Mouse (Mus musculus): ENCODE data around the gene Sgip1. TPM values are rescaled to one million over a fixed set of nuclear protein-coding genes. Genes with fewer than 3 reads are reported as not detected.
A peak's percentile ranks its signal among the peaks of the same experiment; 100 is the strongest.

Gene Sgip1
- polyA plus RNA-seq, 1 experiment: 71.8 TPM

DNA sequence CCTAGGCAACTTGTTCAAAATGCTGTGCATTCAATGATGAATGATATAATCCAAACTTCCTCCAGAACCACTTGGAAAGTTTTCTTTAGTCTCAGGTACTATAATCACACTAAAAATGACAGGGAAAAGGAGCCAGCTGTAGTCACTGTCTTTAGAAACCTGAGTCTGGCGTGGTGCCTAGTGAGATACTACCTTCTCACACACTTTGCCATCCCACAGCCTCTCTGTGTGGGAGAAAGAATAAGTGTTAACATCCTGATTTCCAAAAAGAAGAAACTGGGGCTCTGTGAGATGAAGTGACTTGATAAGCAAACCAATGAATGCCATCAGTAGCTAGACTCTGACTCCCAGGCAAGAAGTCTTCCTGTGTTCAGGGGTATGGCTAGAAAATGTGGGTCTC lies 28.0 kb downstream of the Sgip1 start:
- Histone ChIP-seq H3K27ac (ENCODE audit: insufficient read depth, low read length) (no peak overlapping the region), H3K27me3 (ENCODE audit: control insufficient read depth, insufficient read depth, low read length) (no peaks in the 10 kb centered on the region), H3K4me3 (replicated peaks; ENCODE audit: insufficient read depth, low read depth, low read length) (no peak overlapping the region), H3K4me1 (ENCODE audit: control insufficient read depth, insufficient read depth, low read length) (peaks cover 13% of the 10 kb centered on the region)
- TF ChIP-seq CTCF (IDR thresholded peaks at IDR 0.05; ENCODE audit: borderline replicate concordance, insufficient read depth, low read depth, low read length) (no peak), POLR2A (IDR thresholded peaks at IDR 0.05; ENCODE audit: borderline replicate concordance, insufficient read depth, low read length) (no peak)
- 80% methylated on average over 1 of the region's 1 CpGs for WGBS
- DNase-seq: no peak

DNA sequence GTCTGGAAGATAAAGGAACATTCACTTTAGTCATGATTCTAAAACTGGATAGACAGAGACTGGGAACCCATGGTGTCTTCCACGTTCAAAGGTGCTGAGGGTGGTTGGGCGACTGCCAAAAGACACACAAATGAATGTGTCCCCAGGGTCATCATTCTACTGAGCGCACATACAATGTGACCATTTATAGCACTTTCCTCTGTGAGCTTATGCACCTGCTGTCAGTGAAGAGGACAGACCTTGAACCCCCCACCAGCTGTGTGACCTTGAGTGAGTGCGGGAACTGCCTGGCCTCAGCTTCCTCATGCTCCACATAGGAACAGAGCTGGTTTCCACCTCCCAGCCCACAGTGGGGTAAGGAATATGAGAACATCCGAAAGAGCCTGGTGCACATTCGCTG lies 28.8 kb downstream of the Sgip1 start:
- Histone ChIP-seq H3K27me3 (ENCODE audit: control insufficient read depth, insufficient read depth, low read length) (no peaks in the 10 kb centered on the region), H3K4me3 (replicated peaks; ENCODE audit: insufficient read depth, low read depth, low read length) (no peak overlapping the region), H3K27ac (ENCODE audit: insufficient read depth, low read length) (no peak overlapping the region), H3K4me1 (ENCODE audit: control insufficient read depth, insufficient read depth, low read length) (peaks cover 22% of the 10 kb centered on the region)
- no peak for DNase-seq
- TF ChIP-seq POLR2A (IDR thresholded peaks at IDR 0.05; ENCODE audit: borderline replicate concordance, insufficient read depth, low read length) (no peak), CTCF (IDR thresholded peaks at IDR 0.05; ENCODE audit: borderline replicate concordance, insufficient read depth, low read depth, low read length) (no peak)
- WGBS: 68% methylated on average over 6 of the region's 6 CpGs

DNA sequence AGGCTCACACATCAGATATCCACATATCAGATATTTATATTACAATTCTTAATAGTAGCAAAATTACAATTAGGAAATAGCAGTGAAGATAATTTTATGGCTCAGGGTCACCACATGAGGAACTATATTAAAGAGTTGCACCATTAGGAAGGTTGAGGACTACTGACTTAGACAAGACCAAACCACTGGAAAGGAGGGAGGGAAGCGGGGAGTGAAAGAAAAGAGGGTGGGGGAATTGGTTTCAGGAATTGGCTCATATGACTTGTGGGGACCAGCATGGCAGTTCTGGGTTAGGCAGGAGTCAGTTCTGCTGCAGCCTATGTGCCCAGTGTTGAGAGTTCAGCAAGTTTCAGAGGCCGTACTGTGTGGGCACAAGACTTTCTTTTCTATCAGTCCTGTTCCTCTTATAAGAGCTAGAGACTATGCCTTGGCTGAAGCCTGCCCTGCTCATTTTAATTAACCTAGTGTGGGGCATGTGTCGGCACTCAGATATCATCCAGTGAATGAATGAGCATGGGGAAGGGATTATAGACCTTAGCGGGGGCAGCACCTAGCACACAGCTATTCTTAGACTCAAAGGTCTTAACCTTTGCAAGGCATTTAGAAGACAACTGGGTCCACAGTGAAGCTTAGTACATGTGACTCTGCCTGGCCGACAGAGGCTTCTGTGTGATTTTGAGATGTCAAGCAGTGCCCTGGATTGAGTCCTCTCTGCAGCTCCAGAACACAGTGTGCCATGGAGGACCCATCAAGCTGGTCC lies 30.7 kb downstream of the Sgip1 start:
- TF ChIP-seq CTCF (IDR thresholded peaks at IDR 0.05; ENCODE audit: borderline replicate concordance, insufficient read depth, low read depth, low read length) (no peak), POLR2A (IDR thresholded peaks at IDR 0.05; ENCODE audit: borderline replicate concordance, insufficient read depth, low read length) (no peak)
- H3K4me1 ChIP-seq (ENCODE audit: control insufficient read depth, insufficient read depth, low read length): peaks cover 36% of the 10 kb centered on the region
- WGBS: 62% methylated on average over 5 of the region's 5 CpGs
- no peaks in the 10 kb centered on the region for H3K27me3 ChIP-seq (ENCODE audit: control insufficient read depth, insufficient read depth, low read length)
- H3K4me3 ChIP-seq (replicated peaks; ENCODE audit: insufficient read depth, low read depth, low read length): no peak overlapping the region
- H3K27ac ChIP-seq (ENCODE audit: insufficient read depth, low read length): no peak overlapping the region
- no peak for DNase-seq

DNA sequence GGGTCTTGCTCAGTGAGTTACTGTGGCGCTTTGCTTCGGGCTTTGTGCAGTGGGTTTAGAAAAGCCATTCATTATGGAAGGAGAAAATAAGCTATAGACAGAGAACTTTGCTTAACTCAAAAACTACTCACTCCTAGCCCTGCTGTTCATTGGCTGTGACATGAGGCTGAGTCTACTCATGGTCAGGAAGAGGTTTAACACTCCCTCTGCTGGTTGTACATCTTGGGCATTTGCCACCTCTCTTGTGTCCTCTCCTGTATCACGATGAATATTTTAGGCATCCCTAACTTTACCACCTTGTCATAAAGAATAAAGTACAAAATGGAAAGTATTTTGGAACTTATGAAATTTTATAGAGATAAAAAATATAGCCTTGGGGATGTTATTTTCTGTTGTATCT lies 32.1 kb downstream of the Sgip1 start:
- WGBS: 77% methylated on average over 3 of the region's 3 CpGs
- no peak for TF ChIP-seq POLR2A (IDR thresholded peaks at IDR 0.05; ENCODE audit: borderline replicate concordance, insufficient read depth, low read length)
- no peak for TF ChIP-seq CTCF (IDR thresholded peaks at IDR 0.05; ENCODE audit: borderline replicate concordance, insufficient read depth, low read depth, low read length)

DNA sequence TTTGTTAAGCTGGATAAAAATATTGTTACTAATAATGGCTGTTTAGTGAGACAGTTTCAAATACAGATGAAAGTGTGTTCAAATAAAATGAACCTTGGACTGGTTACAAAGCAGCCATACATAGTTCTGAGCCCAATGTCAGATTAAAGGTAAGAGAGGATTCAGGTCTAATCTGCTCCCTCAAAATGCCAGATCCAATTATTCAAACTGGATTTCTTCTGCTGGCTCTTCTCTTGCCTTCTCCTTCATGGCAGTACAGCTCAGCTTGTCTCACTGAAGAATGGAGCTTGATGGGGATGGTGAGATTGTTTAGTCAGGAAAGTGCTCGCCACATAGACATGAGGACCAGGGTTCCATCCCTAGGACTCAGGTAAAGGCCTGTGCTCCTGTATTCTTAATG lies 32.7 kb downstream of the Sgip1 start:
- TF ChIP-seq POLR2A (IDR thresholded peaks at IDR 0.05; ENCODE audit: borderline replicate concordance, insufficient read depth, low read length): no peak
- no peak for TF ChIP-seq CTCF (IDR thresholded peaks at IDR 0.05; ENCODE audit: borderline replicate concordance, insufficient read depth, low read depth, low read length)
- Histone ChIP-seq H3K4me3 (replicated peaks; ENCODE audit: insufficient read depth, low read depth, low read length) (no peak overlapping the region), H3K27ac (ENCODE audit: insufficient read depth, low read length) (no peak overlapping the region), H3K4me1 (ENCODE audit: control insufficient read depth, insufficient read depth, low read length) (peaks cover 42% of the 10 kb centered on the region), H3K27me3 (ENCODE audit: control insufficient read depth, insufficient read depth, low read length) (no peaks in the 10 kb centered on the region)
- DNase-seq: no peak
- WGBS: 91% methylated on average over 1 of the region's 1 CpGs

More for the DNA sequence above, 32.1 kb downstream of the Sgip1 start:
- DNase-seq: no peak
- no peaks in the 10 kb centered on the region for H3K27me3 ChIP-seq (ENCODE audit: control insufficient read depth, insufficient read depth, low read length)
- peaks cover 39% of the 10 kb centered on the region for H3K4me1 ChIP-seq (ENCODE audit: control insufficient read depth, insufficient read depth, low read length)
- H3K4me3 ChIP-seq (replicated peaks; ENCODE audit: insufficient read depth, low read depth, low read length): no peak overlapping the region
- no peak overlapping the region for H3K27ac ChIP-seq (ENCODE audit: insufficient read depth, low read length)

DNA sequence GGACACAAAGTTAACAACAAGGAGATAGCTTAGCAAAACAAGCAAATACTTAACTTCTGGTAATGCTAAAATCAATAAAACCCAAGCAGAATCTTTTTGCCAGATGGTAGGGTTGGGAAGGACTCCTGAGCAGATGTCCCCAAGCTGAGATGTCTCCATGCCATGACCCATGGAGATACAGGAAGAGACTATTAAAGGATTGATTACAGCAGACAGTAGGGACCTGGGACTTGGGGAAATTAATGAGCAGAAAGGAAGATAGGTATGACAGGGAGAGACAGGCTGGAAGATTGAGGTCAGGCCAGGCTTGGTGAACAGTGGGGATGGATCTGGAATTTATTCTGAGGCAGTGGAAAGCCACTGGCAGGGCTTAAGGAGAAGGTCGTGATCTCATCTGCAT lies 33.5 kb downstream of the Sgip1 start:
- WGBS: 8% methylated on average over 1 of the region's 1 CpGs
- peak in 1 of 2 experiments; percentile 57 for DNase-seq
- TF ChIP-seq POLR2A (IDR thresholded peaks at IDR 0.05; ENCODE audit: borderline replicate concordance, insufficient read depth, low read length) (no peak), CTCF (IDR thresholded peaks at IDR 0.05; ENCODE audit: borderline replicate concordance, insufficient read depth, low read depth, low read length) (no peak)
- Histone ChIP-seq H3K27ac (ENCODE audit: insufficient read depth, low read length) (peak overlapping the region; percentile 76), H3K4me1 (ENCODE audit: control insufficient read depth, insufficient read depth, low read length) (peaks cover 44% of the 10 kb centered on the region), H3K4me3 (replicated peaks; ENCODE audit: insufficient read depth, low read depth, low read length) (no peak overlapping the region), H3K27me3 (ENCODE audit: control insufficient read depth, insufficient read depth, low read length) (no peaks in the 10 kb centered on the region)

DNA sequence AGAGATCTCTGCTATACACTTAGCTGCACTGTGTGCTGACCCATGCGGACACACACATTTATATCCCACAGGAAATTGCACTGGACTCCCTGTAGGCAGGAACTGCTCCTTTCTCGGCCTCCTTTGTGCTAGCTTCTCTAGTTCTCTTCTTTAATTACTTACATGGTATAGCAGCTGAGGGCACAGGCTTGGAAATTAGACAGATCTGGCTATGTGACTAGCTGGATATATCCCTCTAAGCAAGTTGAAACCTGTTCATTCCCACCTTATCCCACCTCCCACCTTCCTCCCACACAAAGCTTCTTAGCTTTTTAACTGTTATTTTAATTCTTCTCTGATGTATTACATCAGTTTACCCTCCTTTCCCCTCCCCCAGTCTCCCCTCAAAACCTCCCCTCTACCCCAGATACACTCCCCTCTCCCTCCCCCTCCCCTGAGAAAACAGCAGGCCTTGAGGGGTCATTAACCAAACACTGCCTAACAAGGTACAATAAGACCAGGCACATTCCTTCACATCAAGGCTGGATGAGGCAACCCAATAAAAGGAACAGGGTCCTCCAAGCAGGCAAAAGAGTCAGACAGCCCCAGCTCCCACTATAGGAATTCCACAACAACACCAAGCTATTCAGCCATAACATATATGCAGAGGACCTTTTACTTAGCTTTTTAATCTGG lies 34.6 kb downstream of the Sgip1 start:
- DNase-seq: no peak
- 42% methylated on average over 2 of the region's 2 CpGs for WGBS
- Histone ChIP-seq H3K27me3 (ENCODE audit: control insufficient read depth, insufficient read depth, low read length) (no peaks in the 10 kb centered on the region), H3K4me3 (replicated peaks; ENCODE audit: insufficient read depth, low read depth, low read length) (no peak overlapping the region), H3K4me1 (ENCODE audit: control insufficient read depth, insufficient read depth, low read length) (peaks cover 48% of the 10 kb centered on the region), H3K27ac (ENCODE audit: insufficient read depth, low read length) (no peak overlapping the region)
- TF ChIP-seq CTCF (IDR thresholded peaks at IDR 0.05; ENCODE audit: borderline replicate concordance, insufficient read depth, low read depth, low read length) (no peak), POLR2A (IDR thresholded peaks at IDR 0.05; ENCODE audit: borderline replicate concordance, insufficient read depth, low read length) (no peak)

DNA sequence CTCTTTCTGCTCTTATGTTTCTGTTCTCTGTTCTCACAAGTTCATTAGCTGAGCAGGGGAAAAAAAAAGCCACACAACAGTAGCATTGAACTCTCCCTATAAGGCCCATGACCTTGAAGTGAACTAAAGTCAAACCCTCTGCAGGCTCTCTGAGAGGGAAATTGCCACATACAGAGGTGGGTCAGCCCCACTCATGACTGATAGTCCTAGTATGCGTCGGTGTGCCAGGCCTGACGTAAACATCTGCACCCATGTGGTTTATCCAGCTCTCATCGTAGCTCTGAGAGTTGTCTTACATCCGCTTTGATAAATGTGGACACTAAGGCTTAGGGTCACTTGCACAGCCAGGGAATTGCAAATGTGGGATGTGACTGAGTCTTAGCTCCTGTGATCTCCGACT lies 38.8 kb downstream of the Sgip1 start:
- Histone ChIP-seq H3K4me3 (replicated peaks; ENCODE audit: insufficient read depth, low read depth, low read length) (no peak overlapping the region), H3K27me3 (ENCODE audit: control insufficient read depth, insufficient read depth, low read length) (no peaks in the 10 kb centered on the region), H3K4me1 (ENCODE audit: control insufficient read depth, insufficient read depth, low read length) (peaks cover 51% of the 10 kb centered on the region), H3K27ac (ENCODE audit: insufficient read depth, low read length) (no peak overlapping the region)
- 88% methylated on average over 6 of the region's 6 CpGs for WGBS
- no peak for DNase-seq
- TF ChIP-seq POLR2A (IDR thresholded peaks at IDR 0.05; ENCODE audit: borderline replicate concordance, insufficient read depth, low read length) (no peak), CTCF (IDR thresholded peaks at IDR 0.05; ENCODE audit: borderline replicate concordance, insufficient read depth, low read depth, low read length) (no peak)
